Mouse (Mus musculus): ENCODE measurements around the gene Armc2.

DNA sequence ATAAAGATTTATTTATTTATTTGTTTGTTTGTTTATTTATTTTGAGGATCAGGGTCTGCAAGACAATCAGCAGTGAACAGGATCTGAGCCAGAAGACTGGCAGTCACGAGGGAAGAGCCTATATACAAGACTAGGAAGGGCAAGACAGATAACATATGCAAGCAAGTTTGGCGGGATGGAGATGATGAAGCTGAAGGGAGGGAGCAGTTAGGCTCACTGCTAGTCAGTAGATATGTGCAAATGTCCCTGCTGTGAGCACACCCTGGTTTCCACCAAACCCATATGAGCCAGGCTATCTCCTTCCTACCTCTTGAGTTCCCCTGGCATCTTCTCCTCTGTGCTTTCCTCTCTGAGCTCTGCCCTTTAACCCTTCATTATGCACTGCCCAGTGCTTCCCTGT is 146.7 kb downstream of the Armc2 start:
- TF ChIP-seq CTCF (IDR thresholded peaks at IDR 0.05; ENCODE audit: control insufficient read depth, insufficient read depth, insufficient replicate concordance, low read depth, low read length): no peak
- TF ChIP-seq POLR2A (IDR thresholded peaks at IDR 0.05; ENCODE audit: control insufficient read depth, low read depth, low read length): no peak
